Mouse (Mus musculus): ENCODE results near the gene Imp4. TPM values are rescaled to one million over a fixed set of nuclear protein-coding genes. Genes with fewer than 3 reads are reported as not detected.
A peak's percentile ranks its signal among the peaks of the same experiment; 100 is the strongest.

Gene Imp4
- polyA plus RNA-seq, 1 experiment, result 34.6 TPM

DNA sequence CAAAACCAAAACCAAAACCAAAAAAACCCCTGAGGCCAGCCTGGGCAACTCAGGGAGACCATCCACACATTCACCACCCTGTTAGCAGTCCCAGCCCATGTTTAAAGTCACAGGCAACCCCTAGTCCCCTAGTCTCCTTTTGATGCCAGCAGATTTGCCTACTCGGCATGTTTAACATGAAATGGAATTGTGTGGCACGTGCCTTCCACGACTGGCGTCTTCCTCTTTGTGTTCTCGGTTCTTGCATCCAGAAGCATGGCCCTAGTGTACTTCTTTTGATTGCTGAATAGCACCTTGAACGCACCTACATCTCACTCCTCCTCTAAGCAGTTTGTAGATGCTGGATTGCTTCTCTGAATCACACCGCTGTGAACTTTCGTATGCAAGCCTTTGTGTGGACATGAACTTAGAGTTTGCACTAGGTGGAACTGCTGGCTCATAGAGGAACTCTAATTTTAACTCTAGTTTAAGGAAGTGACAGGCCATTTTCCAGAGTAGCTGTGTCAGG, 24.7 kb downstream of the Imp4 start:
- no peak for DNase-seq (ENCODE audit: low read depth)
- no peak for TF ChIP-seq POLR2A (IDR thresholded peaks at IDR 0.05; ENCODE audit: borderline replicate concordance, extremely low read depth, insufficient read depth, insufficient read length, poor library complexity, severe bottlenecking)
- TF ChIP-seq CTCF (IDR thresholded peaks at IDR 0.05; ENCODE audit: borderline replicate concordance, extremely low read depth, insufficient read depth, insufficient read length), result no peak

DNA sequence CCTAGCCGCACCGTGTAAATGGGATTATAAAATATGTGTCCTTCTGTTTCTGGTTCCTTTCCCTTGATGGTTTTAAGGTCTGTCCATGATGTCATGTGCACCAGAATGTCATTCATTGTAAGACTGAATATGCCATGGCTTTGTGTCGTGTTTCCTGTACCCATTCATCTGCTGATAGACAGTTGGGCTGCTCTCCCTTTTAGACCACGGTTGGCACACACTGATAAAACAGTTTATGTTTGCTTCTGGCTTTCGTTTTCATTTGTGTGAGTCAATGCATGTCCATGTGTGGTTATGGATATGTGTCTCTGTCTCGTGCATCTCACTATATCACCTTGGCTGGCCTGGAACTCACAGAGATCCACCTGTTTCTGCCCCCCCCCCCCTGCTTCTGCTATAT, 25.8 kb downstream of the Imp4 start:
- no peak for TF ChIP-seq POLR2A (IDR thresholded peaks at IDR 0.05; ENCODE audit: borderline replicate concordance, extremely low read depth, insufficient read depth, insufficient read length, poor library complexity, severe bottlenecking)
- TF ChIP-seq CTCF (IDR thresholded peaks at IDR 0.05; ENCODE audit: borderline replicate concordance, extremely low read depth, insufficient read depth, insufficient read length), result no peak
- no peak for DNase-seq (ENCODE audit: low read depth)

DNA sequence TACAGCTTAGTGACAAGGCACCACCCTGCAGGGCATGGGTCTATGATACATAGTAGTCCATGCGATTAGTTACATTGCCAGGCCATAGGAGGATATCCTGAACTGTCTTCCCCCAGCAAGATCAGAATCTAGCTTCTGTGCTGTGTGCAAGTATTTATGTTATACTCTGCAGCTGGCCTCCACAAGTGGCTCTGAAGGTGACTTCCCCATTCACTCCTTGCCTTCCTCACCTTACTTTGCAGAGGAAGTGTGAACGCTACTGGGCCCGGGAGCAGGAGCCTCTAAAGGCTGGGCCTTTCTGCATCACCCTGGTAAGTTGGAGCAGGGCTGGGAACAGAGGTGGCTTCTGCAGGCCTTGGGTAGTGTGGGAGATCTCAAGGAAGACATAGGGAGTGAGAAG, 28.4 kb downstream of the Imp4 start:
- no peak for DNase-seq (ENCODE audit: low read depth)
- TF ChIP-seq POLR2A (IDR thresholded peaks at IDR 0.05; ENCODE audit: borderline replicate concordance, extremely low read depth, insufficient read depth, insufficient read length, poor library complexity, severe bottlenecking), result no peak
- TF ChIP-seq CTCF (IDR thresholded peaks at IDR 0.05; ENCODE audit: borderline replicate concordance, extremely low read depth, insufficient read depth, insufficient read length), result no peak

DNA sequence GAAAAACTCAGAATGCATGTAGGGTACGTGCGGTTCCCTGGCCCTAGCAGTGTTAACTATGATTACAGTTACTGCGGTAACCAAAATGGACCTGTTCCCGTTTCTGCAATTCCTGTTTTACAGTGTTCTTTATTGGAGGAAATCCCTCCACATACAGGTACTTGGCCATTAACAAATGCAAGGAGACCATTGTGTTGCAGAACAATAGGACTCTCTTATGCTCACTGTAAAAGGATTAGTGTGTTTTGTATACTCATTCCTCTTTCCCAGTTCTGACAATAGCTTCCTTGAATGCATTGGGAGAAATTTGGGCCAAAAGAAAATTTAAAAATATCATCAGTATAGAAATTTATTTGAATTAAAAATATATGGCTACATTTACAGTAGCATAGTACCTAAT, 28.8 kb downstream of the Imp4 start:
- TF ChIP-seq POLR2A (IDR thresholded peaks at IDR 0.05; ENCODE audit: borderline replicate concordance, extremely low read depth, insufficient read depth, insufficient read length, poor library complexity, severe bottlenecking) (no peak), CTCF (IDR thresholded peaks at IDR 0.05; ENCODE audit: borderline replicate concordance, extremely low read depth, insufficient read depth, insufficient read length) (no peak)
- DNase-seq (ENCODE audit: low read depth), result no peak

DNA sequence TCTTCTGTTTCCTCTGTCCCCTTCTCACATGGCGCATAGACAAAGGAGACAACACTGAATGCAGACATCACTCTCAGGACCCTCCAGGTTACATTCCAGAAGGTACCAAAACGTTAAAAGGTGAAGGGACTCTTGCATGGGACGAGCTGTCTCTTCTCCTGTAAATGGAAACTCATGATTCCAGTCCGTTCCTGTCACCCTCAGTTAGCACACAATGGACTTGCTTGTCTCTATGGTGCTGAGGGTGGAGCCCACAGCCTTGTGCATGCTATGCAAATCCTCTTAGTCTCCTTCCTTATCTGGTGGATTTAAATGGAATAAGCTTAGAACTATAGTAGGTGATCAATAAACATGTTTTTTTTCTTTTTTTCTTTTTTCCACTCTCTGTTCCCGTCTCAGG, 30.1 kb downstream of the Imp4 start:
- DNase-seq (ENCODE audit: low read depth), result no peak
- TF ChIP-seq POLR2A (IDR thresholded peaks at IDR 0.05; ENCODE audit: borderline replicate concordance, extremely low read depth, insufficient read depth, insufficient read length, poor library complexity, severe bottlenecking) (no peak), CTCF (IDR thresholded peaks at IDR 0.05; ENCODE audit: borderline replicate concordance, extremely low read depth, insufficient read depth, insufficient read length) (no peak)

DNA sequence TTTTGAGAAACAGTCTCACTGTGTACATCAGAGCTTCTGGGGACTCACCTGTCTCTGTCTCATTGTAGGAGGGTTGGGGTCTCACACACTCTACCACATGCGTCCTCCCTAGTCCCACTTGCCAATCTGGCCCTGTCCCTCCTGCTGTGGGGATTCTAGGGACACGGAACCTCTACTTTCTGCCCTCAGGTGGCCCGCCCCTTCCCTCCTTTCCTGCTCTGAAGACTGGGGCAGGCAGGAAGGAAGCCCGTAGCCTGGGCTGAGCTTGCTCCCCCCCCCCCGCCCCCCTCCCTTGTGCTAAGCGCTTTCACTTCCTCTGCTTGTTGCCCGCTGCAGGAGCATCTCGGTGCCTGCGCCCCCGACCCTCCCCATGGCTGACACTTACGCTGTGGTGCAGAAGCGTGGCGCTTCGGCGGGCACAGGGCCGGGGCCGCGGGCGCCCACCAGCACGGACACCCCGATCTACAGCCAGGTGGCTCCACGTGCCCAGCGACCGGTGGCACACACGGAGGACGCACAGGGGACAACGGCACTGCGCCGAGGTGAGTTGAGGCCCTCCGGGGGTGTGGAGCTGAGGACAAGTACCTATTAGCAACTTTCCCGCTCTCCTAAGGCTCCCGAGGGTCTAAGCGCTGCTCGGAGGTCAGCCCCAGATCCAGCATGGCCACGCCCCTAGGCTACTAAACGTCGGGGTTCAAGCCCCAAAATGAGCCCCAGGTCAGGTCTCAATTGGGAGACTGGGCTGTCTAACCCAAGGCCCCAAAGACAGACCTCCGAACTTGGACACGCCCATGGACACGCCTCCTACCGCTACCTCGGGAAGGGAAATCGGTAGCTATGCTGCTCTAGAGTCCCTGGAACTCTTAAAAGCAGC, 33.0 kb downstream of the Imp4 start:
- peak; percentile 20 for DNase-seq (ENCODE audit: low read depth)
- TF ChIP-seq CTCF (IDR thresholded peaks at IDR 0.05; ENCODE audit: borderline replicate concordance, extremely low read depth, insufficient read depth, insufficient read length) (no peak), POLR2A (IDR thresholded peaks at IDR 0.05; ENCODE audit: borderline replicate concordance, extremely low read depth, insufficient read depth, insufficient read length, poor library complexity, severe bottlenecking) (no peak)

DNA sequence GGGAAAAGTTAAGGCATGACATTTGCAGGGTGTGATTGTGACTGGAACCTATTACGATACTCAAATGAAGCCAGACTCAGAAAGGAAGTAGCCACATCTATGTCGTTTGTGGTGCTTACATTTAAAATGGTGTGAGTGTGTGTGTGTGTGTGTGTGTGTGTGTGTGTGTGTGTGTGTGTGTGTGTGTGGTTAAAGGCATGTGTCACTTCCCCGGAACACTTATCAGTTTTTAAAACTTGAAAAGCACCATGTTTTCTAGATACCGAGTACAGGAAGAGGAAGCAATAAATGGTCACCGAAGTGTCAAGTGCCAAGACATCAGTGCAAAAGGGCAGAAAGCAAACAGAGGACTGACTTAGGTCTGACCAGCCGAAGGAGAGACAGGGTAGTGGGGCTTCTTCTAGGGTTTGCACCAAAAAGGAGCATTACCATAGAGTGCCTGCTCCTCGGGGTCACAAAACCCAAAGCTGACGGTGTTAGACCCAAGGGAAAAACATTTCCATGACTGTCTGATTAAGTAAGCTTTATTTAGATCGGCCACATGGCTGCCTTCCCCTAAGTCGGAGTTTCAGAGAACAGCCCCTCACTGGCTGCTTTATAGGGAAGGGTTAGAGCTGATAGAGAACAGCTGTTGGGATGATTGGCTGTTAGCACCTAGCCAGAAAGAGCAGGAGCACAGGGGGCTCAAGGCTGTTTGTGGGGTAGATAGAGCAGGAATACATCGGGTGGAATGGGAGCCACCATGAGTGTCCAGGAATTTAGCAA, 39.4 kb downstream of the Imp4 start:
- DNase-seq (ENCODE audit: low read depth), result no peak
- TF ChIP-seq CTCF (IDR thresholded peaks at IDR 0.05; ENCODE audit: borderline replicate concordance, extremely low read depth, insufficient read depth, insufficient read length) (no peak), POLR2A (IDR thresholded peaks at IDR 0.05; ENCODE audit: borderline replicate concordance, extremely low read depth, insufficient read depth, insufficient read length, poor library complexity, severe bottlenecking) (no peak)

DNA sequence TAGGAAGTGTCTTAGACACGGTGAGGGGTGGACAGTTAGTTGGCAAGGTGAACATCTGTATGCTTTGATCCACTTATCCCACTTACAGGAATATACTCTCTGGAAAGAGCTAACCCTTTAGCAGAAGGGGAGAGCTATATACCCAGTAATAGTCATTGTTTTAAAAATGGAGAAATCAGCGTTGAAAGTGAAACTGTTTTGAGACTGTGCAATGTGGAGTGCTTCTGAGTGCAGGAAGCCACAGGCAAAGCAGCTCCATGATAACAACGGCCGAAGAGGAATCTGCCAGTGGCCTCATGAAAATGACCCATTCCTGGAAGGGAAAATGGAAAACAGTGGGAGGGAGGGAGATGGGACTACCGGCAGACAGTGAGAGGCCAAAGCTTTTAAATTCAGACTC, 41.1 kb downstream of the Imp4 start:
- no peak for DNase-seq (ENCODE audit: low read depth)
- TF ChIP-seq POLR2A (IDR thresholded peaks at IDR 0.05; ENCODE audit: borderline replicate concordance, extremely low read depth, insufficient read depth, insufficient read length, poor library complexity, severe bottlenecking) (no peak), CTCF (IDR thresholded peaks at IDR 0.05; ENCODE audit: borderline replicate concordance, extremely low read depth, insufficient read depth, insufficient read length) (no peak)

DNA sequence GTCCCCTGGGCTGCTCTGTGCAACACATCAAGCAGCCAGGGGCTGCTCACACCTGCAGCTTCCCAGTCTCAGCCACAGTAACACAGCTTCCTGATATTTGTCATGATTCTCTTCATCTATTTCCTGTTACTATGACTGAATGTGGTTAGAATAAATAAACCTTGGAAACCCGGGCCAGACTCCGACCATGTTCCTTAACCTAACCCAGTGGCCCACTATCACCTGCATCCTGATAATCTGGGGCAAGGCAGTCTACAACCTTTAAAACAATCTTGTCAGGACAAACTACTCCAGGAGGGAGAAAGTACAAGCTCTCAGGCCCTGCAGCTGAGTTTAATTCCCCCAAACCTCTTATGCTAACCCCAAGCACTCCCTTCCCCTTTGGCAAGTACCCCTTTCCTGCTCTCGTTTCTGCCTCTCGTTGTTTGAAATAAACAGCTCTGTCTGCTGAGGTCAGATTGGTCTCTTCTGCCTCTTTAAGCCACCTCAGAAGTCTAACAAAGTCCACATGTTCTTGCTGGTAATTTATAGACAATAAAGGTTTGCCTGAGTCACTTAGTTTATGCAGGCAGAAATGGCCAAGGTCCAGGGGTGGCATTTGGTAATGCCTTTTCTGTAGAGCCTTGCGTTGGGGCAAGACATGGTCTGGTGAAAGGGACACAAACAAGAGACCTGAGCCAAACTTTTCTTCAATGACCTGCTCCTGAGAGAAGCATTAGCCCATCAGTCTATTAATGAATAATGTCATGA, 42.4 kb downstream of the Imp4 start:
- TF ChIP-seq CTCF (IDR thresholded peaks at IDR 0.05; ENCODE audit: borderline replicate concordance, extremely low read depth, insufficient read depth, insufficient read length), result no peak
- no peak for TF ChIP-seq POLR2A (IDR thresholded peaks at IDR 0.05; ENCODE audit: borderline replicate concordance, extremely low read depth, insufficient read depth, insufficient read length, poor library complexity, severe bottlenecking)
- DNase-seq (ENCODE audit: low read depth), result no peak

DNA sequence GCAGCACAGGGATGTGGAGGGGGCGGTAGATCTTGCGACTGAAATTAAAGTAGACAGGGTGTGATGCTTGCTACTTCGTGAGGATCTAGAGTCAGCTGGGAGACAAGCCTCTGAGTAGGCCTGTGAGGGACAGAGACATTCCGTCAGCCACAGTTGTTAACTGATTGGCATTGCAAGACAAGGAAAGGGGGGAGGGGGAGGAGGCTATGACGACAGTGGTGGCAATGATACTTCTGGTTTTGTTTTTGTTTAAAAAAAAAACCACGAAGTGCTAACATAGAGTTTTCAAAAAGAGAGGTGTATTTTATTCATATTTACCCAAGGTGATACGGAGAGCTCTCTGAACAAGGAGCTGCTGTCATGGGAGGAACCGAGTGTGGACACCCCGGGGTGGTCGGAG, 44.8 kb downstream of the Imp4 start:
- no peak for DNase-seq (ENCODE audit: low read depth)
- TF ChIP-seq POLR2A (IDR thresholded peaks at IDR 0.05; ENCODE audit: borderline replicate concordance, extremely low read depth, insufficient read depth, insufficient read length, poor library complexity, severe bottlenecking) (no peak), CTCF (IDR thresholded peaks at IDR 0.05; ENCODE audit: borderline replicate concordance, extremely low read depth, insufficient read depth, insufficient read length) (no peak)
